Mouse (Mus musculus): ENCODE results near the gene Plcb1. TPM values are rescaled to one million over a fixed set of nuclear protein-coding genes. Genes with fewer than 3 reads are reported as not detected.

Gene Plcb1
- total and polyA plus RNA-seq, 3 experiments: 39.3 to 80.4 (median 69.9) TPM

- no peak for DNase-seq
Measured at GRCm38 (mm10) chr2:135204141-135205120, 418.6 kb downstream of the Plcb1 start.

GRCm38 (mm10) chr2:135208890-135209289, 423.0 kb downstream of the Plcb1 start:
- DNase-seq: no peak

GRCm38 (mm10) chr2:135214746-135215448, 429.0 kb downstream of the Plcb1 start:
- peak; percentile 58 for DNase-seq

- no peak for DNase-seq
Measured at GRCm38 (mm10) chr2:135219406-135219805, 433.5 kb downstream of the Plcb1 start.

GRCm38 (mm10) chr2:135225604-135226025, 439.7 kb downstream of the Plcb1 start:
- peak; percentile 26 for DNase-seq

- DNase-seq: no peak
Measured at GRCm38 (mm10) chr2:135230262-135230661, 444.4 kb downstream of the Plcb1 start.

GRCm38 (mm10) chr2:135242662-135243316, 456.9 kb downstream of the Plcb1 start:
- peak; percentile 13 for DNase-seq

GRCm38 (mm10) chr2:135243764-135244163, 457.9 kb downstream of the Plcb1 start:
- DNase-seq: no peak

GRCm38 (mm10) chr2:135249925-135250324, 464.1 kb downstream of the Plcb1 start:
- DNase-seq: no peak

GRCm38 (mm10) chr2:135251821-135252315, 466.0 kb downstream of the Plcb1 start:
- DNase-seq: peak; percentile 18

- peak; percentile 35 for DNase-seq
Measured at GRCm38 (mm10) chr2:135259136-135259535, 473.3 kb downstream of the Plcb1 start.

GRCm38 (mm10) chr2:135263943-135264342, 478.1 kb downstream of the Plcb1 start:
- peak; percentile 31 for DNase-seq

- DNase-seq: peak; percentile 22
Measured at GRCm38 (mm10) chr2:135274949-135275348, 489.1 kb downstream of the Plcb1 start.

GRCm38 (mm10) chr2:135278506-135278905, 492.6 kb downstream of the Plcb1 start:
- no peak for DNase-seq

- no peak for DNase-seq
Measured at GRCm38 (mm10) chr2:135279026-135279425, 493.2 kb downstream of the Plcb1 start.

- DNase-seq: no peak
Measured at GRCm38 (mm10) chr2:135283783-135284182, 497.9 kb downstream of the Plcb1 start.

- no peak for DNase-seq
Measured at GRCm38 (mm10) chr2:135296184-135296769, 510.4 kb downstream of the Plcb1 start.

GRCm38 (mm10) chr2:135300480-135300879, 514.6 kb downstream of the Plcb1 start:
- DNase-seq: no peak

- DNase-seq: peak; percentile 69
Measured at GRCm38 (mm10) chr2:135302483-135302882, 516.6 kb downstream of the Plcb1 start.

GRCm38 (mm10) chr2:135305186-135305585, 519.3 kb downstream of the Plcb1 start:
- DNase-seq: peak; percentile 51

- no peak for DNase-seq
Measured at GRCm38 (mm10) chr2:135305736-135306471, 520.0 kb downstream of the Plcb1 start.
